Mouse (Mus musculus) limb, embryonic 14.5 days (tissue): ENCODE results near the gene Tmem145. TPM values are rescaled to one million over a fixed set of nuclear protein-coding genes. Genes with fewer than 3 reads are reported as not detected.

ENCODE experiments used
- ATAC-seq: fragments of 200-750 bp; cut with Nextera tagmentation; 2 replicates; pipeline ENCODE4 v1.8.0; 2017; ENCODE audit warnings: low read depth, moderate number of reproducible peaks, moderate TSS enrichment; ENCODE audit not compliant: low FRiP score
- DNase-seq: peaks from one replicate; pipeline ENCODE4 v3.0.0-alpha.2; 2015; ENCODE audit warnings: low spot score
- H3K27ac ChIP-seq: fragments of 300-500 bp; sonication (generic); replicated peaks from 2 replicates; pipeline ENCODE4 v1.5.1; 2014; ENCODE audit warnings: low read depth, mild to moderate bottlenecking, low read length, moderate library complexity, mixed read lengths
- H3K27me3 ChIP-seq: fragments of 300-500 bp; sonication (generic); 2 replicates; pipeline ENCODE4 v1.6.1; 2014; ENCODE audit warnings: low read length, mixed read lengths; ENCODE audit not compliant: control insufficient read depth, insufficient read depth
- H3K36me3 ChIP-seq: fragments of 300-500 bp; sonication (generic); 2 replicates; pipeline ENCODE4 v1.6.1; 2014; ENCODE audit warnings: mild to moderate bottlenecking, low read length, moderate library complexity, mixed read lengths; ENCODE audit not compliant: control insufficient read depth, insufficient read depth
- H3K4me1 ChIP-seq: fragments of 300-500 bp; sonication (generic); 2 replicates; pipeline ENCODE4 v1.6.1; 2014; ENCODE audit warnings: antibody characterized with exemption, low read length, mixed read lengths; ENCODE audit not compliant: control insufficient read depth, insufficient read depth
- H3K4me2 ChIP-seq: fragments of 300-500 bp; sonication (generic); replicated peaks from 2 replicates; pipeline ENCODE4 v1.6.1; 2014; ENCODE audit warnings: low read depth, mild to moderate bottlenecking, low read length, moderate library complexity; ENCODE audit not compliant: severe bottlenecking
- H3K4me3 ChIP-seq: fragments of 300-500 bp; sonication (generic); replicated peaks from 2 replicates; pipeline ENCODE4 v1.5.1; 2014; ENCODE audit warnings: low read length
- H3K9ac ChIP-seq: fragments of 300-500 bp; sonication (generic); 2 replicates; pipeline ENCODE4 v1.6.1; 2014; ENCODE audit warnings: mild to moderate bottlenecking, low read depth, low read length, moderate library complexity; ENCODE audit not compliant: severe bottlenecking
- H3K9me3 ChIP-seq: fragments of 300-500 bp; sonication (generic); 2 replicates; pipeline ENCODE4 v1.6.1; 2016; ENCODE audit warnings: low read length; ENCODE audit not compliant: control insufficient read depth
- POLR2A ChIP-seq: fragments of 200-500 bp; IDR thresholded peaks from 2 replicates; pipeline ENCODE4 v1.8.0; 2012; ENCODE audit warnings: inconsistent platforms, mild to moderate bottlenecking, moderate library complexity, borderline replicate concordance; ENCODE audit not compliant: insufficient read depth, insufficient read length; ENCODE audit errors: extremely low read depth
- WGBS: fragments of 180-500 bp; shearing (Covaris S2); extraction: QIAGEN DNeasy Blood & Tissue Kit; methylation state at CpG from one replicate; pipeline ENCODE4 v1.1.7; 2014; 5-methylcytosine and 5-hydroxymethylcytosine counted together
- polyA plus RNA-seq, 2 experiments: library from polyadenylated mRNA; depleted of rRNA in 1 of 2; stranded (reverse) in 1 of 2; unstranded in 1 of 2; fragments of >200 nt; fragmentation: Nextera tagmentation in 1 of 2; extraction: Ambion mirVana in 1 of 2; gene quantifications; 2 replicates each; pipeline versions ENCODE4 v1.2.1 to v1.2.3; 2012 to 2014

Tmem145 gene
- polyA plus RNA-seq, 2 experiments = 0.80 to 4.4 TPM

DNA sequence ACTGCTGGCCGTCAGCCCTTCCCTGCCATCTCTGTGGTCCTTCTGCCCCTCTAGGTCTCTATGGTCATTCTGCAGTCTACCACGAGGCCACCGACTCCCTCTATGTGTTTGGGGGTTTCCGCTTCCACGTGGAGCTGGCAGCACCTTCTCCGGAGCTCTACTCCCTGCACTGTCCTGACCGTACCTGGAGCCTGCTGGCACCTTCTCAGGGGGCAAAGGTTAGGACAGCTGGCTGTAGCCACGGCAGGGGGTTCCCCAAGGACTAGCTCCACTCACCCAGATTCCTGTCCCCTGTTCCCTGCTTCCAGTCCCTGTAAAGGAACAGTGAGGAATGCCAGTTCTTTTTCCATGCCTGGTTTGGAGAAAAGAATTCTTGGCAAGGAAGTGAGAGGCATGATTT lies 43.0 kb downstream of the Tmem145 start:
- DNase-seq (no peak), ATAC-seq (no peak)
- H3K4me3 ChIP-seq = no peak overlapping the region
- H3K36me3 ChIP-seq = peaks cover 91% of the 10 kb centered on the region
- no peak overlapping the region for H3K4me2 ChIP-seq
- no peak for TF ChIP-seq POLR2A
- H3K27me3 ChIP-seq = no peaks in the 10 kb centered on the region
- WGBS = 92% methylated on average over 8 of the region's 8 CpGs
- no peak overlapping the region for H3K27ac ChIP-seq
- no peaks in the 10 kb centered on the region for H3K9me3 ChIP-seq
- H3K4me1 ChIP-seq = no peaks in the 10 kb centered on the region
- H3K9ac ChIP-seq = no peak overlapping the region

DNA sequence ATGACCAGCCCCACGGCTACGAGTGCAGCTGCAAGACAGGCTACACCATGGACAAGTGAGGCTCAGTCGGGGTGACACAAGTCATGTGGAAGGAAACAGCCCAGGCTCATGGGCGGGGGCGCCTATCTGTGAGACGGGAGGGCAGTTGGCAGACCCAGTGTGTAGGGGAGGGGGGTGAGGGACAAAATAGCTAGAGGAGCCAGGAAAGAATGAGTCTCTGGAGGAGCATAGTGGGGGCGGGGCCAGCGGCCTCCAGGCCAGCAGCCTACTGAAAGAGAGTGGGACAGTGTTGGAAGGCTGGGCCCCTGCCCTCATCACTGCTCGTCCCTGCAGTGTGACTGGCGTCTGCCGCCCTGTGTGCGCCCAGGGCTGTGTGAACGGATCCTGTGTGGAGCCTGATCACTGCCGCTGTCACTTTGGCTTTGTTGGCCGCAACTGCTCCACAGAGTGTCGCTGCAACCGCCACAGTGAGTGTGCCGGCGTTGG lies 52.9 kb downstream of the Tmem145 start:
- Histone ChIP-seq H3K4me2 (no peak overlapping the region), H3K27me3 (no peaks in the 10 kb centered on the region), H3K4me3 (no peak overlapping the region), H3K36me3 (peaks cover 89% of the 10 kb centered on the region), H3K27ac (no peak overlapping the region), H3K4me1 (no peaks in the 10 kb centered on the region), H3K9ac (no peak overlapping the region), H3K9me3 (no peaks in the 10 kb centered on the region)
- DNase-seq (no peak), ATAC-seq (no peak)
- 87% methylated on average over 17 of the region's 19 CpGs for WGBS
- no peak for TF ChIP-seq POLR2A

DNA sequence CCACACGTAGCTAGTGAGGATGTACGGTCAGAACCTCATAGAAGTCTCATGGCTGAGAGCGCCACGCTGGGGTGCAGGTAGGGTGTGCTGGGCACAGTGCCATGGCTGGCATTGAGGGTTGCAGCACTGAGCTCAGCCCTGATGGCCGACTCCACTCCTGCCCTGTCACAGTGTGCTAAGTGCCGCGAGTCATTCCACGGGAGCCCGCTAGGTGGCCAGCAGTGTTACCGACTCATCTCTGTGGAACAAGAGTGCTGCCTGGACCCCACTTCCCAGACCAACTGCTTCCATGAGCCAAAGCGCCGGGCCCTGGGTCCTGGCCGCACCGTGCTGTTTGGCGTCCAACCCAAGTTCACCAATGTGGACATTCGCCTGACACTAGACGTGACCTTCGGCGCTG lies 57.2 kb downstream of the Tmem145 start:
- WGBS = 85% methylated on average over 19 of the region's 19 CpGs
- H3K9ac ChIP-seq = no peak overlapping the region
- no peak for ATAC-seq
- no peak for TF ChIP-seq POLR2A
- no peak overlapping the region for H3K27ac ChIP-seq
- no peak overlapping the region for H3K4me3 ChIP-seq
- DNase-seq = no peak
- no peaks in the 10 kb centered on the region for H3K9me3 ChIP-seq
- H3K36me3 ChIP-seq = peaks cover 65% of the 10 kb centered on the region
- peaks cover 15% of the 10 kb centered on the region for H3K27me3 ChIP-seq
- H3K4me1 ChIP-seq = peaks cover 3% of the 10 kb centered on the region; the same call in 1 of the 2 replicates
- no peak overlapping the region for H3K4me2 ChIP-seq

GRCm38 (mm10) chr7:25363632-25364031 lies 57.7 kb downstream of the Tmem145 start:
- no peak for ATAC-seq
- DNase-seq = no peak
- Histone ChIP-seq H3K4me3 (no peak overlapping the region), H3K36me3 (peaks cover 60% of the 10 kb centered on the region), H3K27me3 (peaks cover 20% of the 10 kb centered on the region), H3K4me1 (peaks cover 3% of the 10 kb centered on the region; the same call in 1 of the 2 replicates), H3K9me3 (no peaks in the 10 kb centered on the region), H3K4me2 (no peak overlapping the region), H3K27ac (no peak overlapping the region), H3K9ac (no peak overlapping the region)
- no peak for TF ChIP-seq POLR2A
- 96% methylated on average over 17 of the region's 17 CpGs for whole genome bisulfite sequencing

Other genes starting within 250 kb of the Tmem145 start
- gene Grik5, start 233.8 kb upstream of the Tmem145 start, polyA plus RNA-seq (2012; rRNA removed) = 84.9 and 128 TPM in 2 replicates
- 11.8 and 13.8 TPM in 2 replicates for gene Grik5, start 233.8 kb upstream of the Tmem145 start, polyA plus RNA-seq (2014; fragmentation: Nextera tagmentation; extraction: Ambion mirVana)
- 33.3 and 45.7 TPM in 2 replicates for gene Zfp574, start 233.5 kb upstream of the Tmem145 start, polyA plus RNA-seq (2012; rRNA removed)
- 28.0 and 30.8 TPM in 2 replicates for gene Zfp574, start 233.5 kb upstream of the Tmem145 start, polyA plus RNA-seq (2014; fragmentation: Nextera tagmentation; extraction: Ambion mirVana)
- gene Pou2f2, start 126.4 kb upstream of the Tmem145 start, polyA plus RNA-seq (2012; rRNA removed) = 1.3 and 2.6 TPM in 2 replicates
- 0.55 and 1.9 TPM in 2 replicates for gene Pou2f2, start 126.4 kb upstream of the Tmem145 start, polyA plus RNA-seq (2014; fragmentation: Nextera tagmentation; extraction: Ambion mirVana)
- 11.1 and 14.0 TPM in 2 replicates for gene Dedd2, start 85.5 kb upstream of the Tmem145 start, polyA plus RNA-seq (2012; rRNA removed)
- gene Dedd2, start 85.5 kb upstream of the Tmem145 start, polyA plus RNA-seq (2014; fragmentation: Nextera tagmentation; extraction: Ambion mirVana) = 9.0 and 9.4 TPM in 2 replicates
- gene Zfp526, start 84.7 kb upstream of the Tmem145 start, polyA plus RNA-seq (2012; rRNA removed) = 11.1 and 13.0 TPM in 2 replicates
- 3.9 and 4.2 TPM in 2 replicates for gene Zfp526, start 84.7 kb upstream of the Tmem145 start, polyA plus RNA-seq (2014; fragmentation: Nextera tagmentation; extraction: Ambion mirVana)
- 155 and 204 TPM in 2 replicates for gene Gsk3a, start 68.3 kb upstream of the Tmem145 start, polyA plus RNA-seq (2012; rRNA removed)
- gene Gsk3a, start 68.3 kb upstream of the Tmem145 start, polyA plus RNA-seq (2014; fragmentation: Nextera tagmentation; extraction: Ambion mirVana) = 16.3 and 18.8 TPM in 2 replicates
- 99.2 and 127 TPM in 2 replicates for gene Erf, start 55.3 kb upstream of the Tmem145 start, polyA plus RNA-seq (2012; rRNA removed)
- 33.2 and 37.9 TPM in 2 replicates for gene Erf, start 55.3 kb upstream of the Tmem145 start, polyA plus RNA-seq (2014; fragmentation: Nextera tagmentation; extraction: Ambion mirVana)
- 155 and 206 TPM in 2 replicates for gene Cic, start 38.4 kb upstream of the Tmem145 start, polyA plus RNA-seq (2012; rRNA removed)
- gene Cic, start 38.4 kb upstream of the Tmem145 start, polyA plus RNA-seq (2014; fragmentation: Nextera tagmentation; extraction: Ambion mirVana) = 48.9 and 58.1 TPM in 2 replicates
- 266 and 343 TPM in 2 replicates for gene Pafah1b3, start 8.1 kb upstream of the Tmem145 start, polyA plus RNA-seq (2012; rRNA removed)
- gene Pafah1b3, start 8.1 kb upstream of the Tmem145 start, polyA plus RNA-seq (2014; fragmentation: Nextera tagmentation; extraction: Ambion mirVana) = 234 and 252 TPM in 2 replicates
- gene Prr19, start 4.7 kb upstream of the Tmem145 start, polyA plus RNA-seq (2012; rRNA removed) = 0.99 and 1.1 TPM in 2 replicates
- 0.44 and 0.53 TPM in 2 replicates for gene Prr19, start 4.7 kb upstream of the Tmem145 start, polyA plus RNA-seq (2014; fragmentation: Nextera tagmentation; extraction: Ambion mirVana)
- 45.1 and 61.2 TPM in 2 replicates for gene Megf8, start 11.1 kb downstream of the Tmem145 start, polyA plus RNA-seq (2012; rRNA removed)
- 16.5 and 19.9 TPM in 2 replicates for gene Megf8, start 11.1 kb downstream of the Tmem145 start, polyA plus RNA-seq (2014; fragmentation: Nextera tagmentation; extraction: Ambion mirVana)
- gene Cnfn, start 63.6 kb downstream of the Tmem145 start, polyA plus RNA-seq (2012; rRNA removed) = 3.3 and 4.5 TPM in 2 replicates
- 16.7 and 31.8 TPM in 2 replicates for gene Cnfn, start 63.6 kb downstream of the Tmem145 start, polyA plus RNA-seq (2014; fragmentation: Nextera tagmentation; extraction: Ambion mirVana)
- 10.4 and 17.0 TPM in 2 replicates for gene Lipe, start 92.6 kb downstream of the Tmem145 start, polyA plus RNA-seq (2012; rRNA removed)
- gene Lipe, start 92.6 kb downstream of the Tmem145 start, polyA plus RNA-seq (2014; fragmentation: Nextera tagmentation; extraction: Ambion mirVana) = 3.5 and 4.1 TPM in 2 replicates
- gene Cxcl17, start 106.8 kb downstream of the Tmem145 start, polyA plus RNA-seq (2012; rRNA removed) = not detected in 2 replicates
- gene Cxcl17, start 106.8 kb downstream of the Tmem145 start, polyA plus RNA-seq (2014; fragmentation: Nextera tagmentation; extraction: Ambion mirVana) = 0.28 TPM in 1 of 2 replicates, not detected in the other
- gene Ceacam1, start 171.5 kb downstream of the Tmem145 start, polyA plus RNA-seq (2012; rRNA removed) = 1.3 and 1.4 TPM in 2 replicates
- gene Ceacam1, start 171.5 kb downstream of the Tmem145 start, polyA plus RNA-seq (2014; fragmentation: Nextera tagmentation; extraction: Ambion mirVana) = 0.93 and 1.3 TPM in 2 replicates
- gene Ceacam2, start 233.8 kb downstream of the Tmem145 start, polyA plus RNA-seq (2012; rRNA removed) = 0.03 TPM in 1 of 2 replicates, not detected in the other
- gene Ceacam2, start 233.8 kb downstream of the Tmem145 start, polyA plus RNA-seq (2014; fragmentation: Nextera tagmentation; extraction: Ambion mirVana) = not detected in 2 replicates